Mouse (Mus musculus) G1E (cell line): ENCODE data around the gene Gemin6.

ENCODE experiments used
- CTCF ChIP-seq: IDR thresholded peaks from 2 replicates; pipeline ENCODE4 v1.5.1; 2012; ENCODE audit warnings: low read depth, low read length, inconsistent platforms, mixed read lengths
- GATA1 ChIP-seq: IDR thresholded peaks from 2 replicates; pipeline ENCODE4 v1.6.1; 2012; ENCODE audit warnings: borderline replicate concordance, low read length, inconsistent platforms, mixed read lengths
- TAL1 ChIP-seq: conservative IDR thresholded peaks from 2 replicates; pipeline ENCODE4 v1.6.1; 2012; ENCODE audit warnings: low read depth, low read length, inconsistent platforms, mixed read lengths

- no peak for TF ChIP-seq TAL1
- TF ChIP-seq CTCF = peak; percentile 86
- no peak for TF ChIP-seq GATA1
These were observed 44.3 kb upstream of the Gemin6 start for GRCm38 (mm10) chr17:80179959-80180358.
